Mouse (Mus musculus) left cerebral cortex, adult 2 months (tissue): ENCODE data around the gene Wnt5a. TPM values are rescaled to one million over a fixed set of nuclear protein-coding genes. Genes with fewer than 3 reads are reported as not detected.

Experiments used
- DNase-seq, 2 experiments: peaks; one replicate each; pipeline ENCODE4 v3.0.0; 2021 to 2022; ENCODE audit warnings: low spot score in 2 of 2, mixed read lengths in 1 of 2; ENCODE audit errors: extremely low spot score in 1 of 2
- H3K27ac ChIP-seq: fragments of 200-600 bp; 2 replicates; pipeline ENCODE4 v1.8.1; 2022
- H3K4me3 ChIP-seq: fragments of 200-600 bp; 2 replicates; pipeline ENCODE4 v1.8.1; 2022
- CTCF ChIP-seq: fragments of 200-600 bp; IDR thresholded peaks from 2 replicates; pipeline ENCODE4 v1.8.1; 2022; ENCODE audit warnings: antibody characterized with exemption, mild to moderate bottlenecking, moderate library complexity
- intact Hi-C: fragments of 180-260 bp; cut with DNase I; formaldehyde crosslinking; loops from one replicate; pipeline ENCODE4 v1.15.1; 2025
- total RNA-seq, 2 experiments: library from RNA; stranded (reverse); gene quantifications; 2 replicates each; pipeline ENCODE4 v1.2.3; 2021

The Wnt5a gene
- total RNA-seq, 2 experiments from 2014 or later = 9.6 to 10.1 TPM

- peak; percentile 35 for TF ChIP-seq CTCF
- Histone ChIP-seq H3K27ac (no peak overlapping the region), H3K4me3 (peak overlapping the region; percentile 41)
- DNase-seq = peak in 1 of 2 experiments; percentile 29
- intact Hi-C loops = loop anchor here (5.0 kb wide), 1 partner anchor 577 kb away; no protein-coding TSS in a partner anchor
Observed at GRCm38 (mm10) chr14:28510341-28511028, 5.9 kb downstream of the Wnt5a start.

- no peak for TF ChIP-seq CTCF
- Histone ChIP-seq H3K27ac (no peak overlapping the region), H3K4me3 (peak overlapping the region; percentile 41)
- intact Hi-C loops = loop anchor here (5.0 kb wide), 1 partner anchor 576 kb away; no protein-coding TSS in a partner anchor
- DNase-seq = no peak
Observed at GRCm38 (mm10) chr14:28511029-28511651, 6.6 kb downstream of the Wnt5a start.

DNA sequence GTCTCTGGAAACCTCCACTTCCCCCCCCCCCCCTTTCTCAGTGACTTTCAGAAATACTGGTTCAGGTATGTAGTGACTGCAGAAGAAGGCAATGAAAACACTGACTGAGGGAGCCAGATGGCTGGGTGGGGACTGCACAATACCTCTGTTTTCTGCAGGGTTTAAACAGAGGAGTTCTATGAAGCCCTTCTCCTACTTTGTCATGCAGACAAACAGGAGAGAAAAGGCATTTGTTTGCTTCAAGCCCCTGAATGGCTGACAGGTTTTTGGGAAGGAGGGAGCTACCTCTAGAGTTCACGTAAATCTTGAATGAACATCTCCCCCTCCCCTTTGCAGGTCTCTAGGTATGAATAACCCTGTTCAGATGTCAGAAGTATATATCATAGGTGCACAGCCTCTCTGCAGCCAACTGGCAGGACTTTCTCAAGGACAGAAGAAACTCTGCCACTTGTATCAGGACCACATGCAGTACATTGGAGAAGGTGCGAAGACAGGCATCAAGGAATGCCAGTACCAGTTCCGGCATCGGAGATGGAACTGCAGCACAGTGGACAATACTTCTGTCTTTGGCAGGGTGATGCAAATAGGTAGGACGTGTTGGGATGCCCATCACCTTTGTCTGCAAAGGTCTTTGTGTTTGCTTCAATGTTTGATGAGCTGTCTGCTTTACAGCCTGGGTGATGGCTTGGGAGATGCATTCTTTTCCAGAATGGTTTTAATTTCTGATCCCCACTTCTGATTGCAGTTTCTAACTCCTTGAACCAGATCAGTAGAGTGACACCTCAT lies 8.4 kb downstream of the Wnt5a start:
- no peak for TF ChIP-seq CTCF
- Histone ChIP-seq H3K27ac (no peak overlapping the region), H3K4me3 (no peak overlapping the region)
- no peak for DNase-seq
- intact Hi-C loops = loop anchor here (5.0 kb wide), 1 partner anchor 574 kb away; no protein-coding TSS in a partner anchor

DNA sequence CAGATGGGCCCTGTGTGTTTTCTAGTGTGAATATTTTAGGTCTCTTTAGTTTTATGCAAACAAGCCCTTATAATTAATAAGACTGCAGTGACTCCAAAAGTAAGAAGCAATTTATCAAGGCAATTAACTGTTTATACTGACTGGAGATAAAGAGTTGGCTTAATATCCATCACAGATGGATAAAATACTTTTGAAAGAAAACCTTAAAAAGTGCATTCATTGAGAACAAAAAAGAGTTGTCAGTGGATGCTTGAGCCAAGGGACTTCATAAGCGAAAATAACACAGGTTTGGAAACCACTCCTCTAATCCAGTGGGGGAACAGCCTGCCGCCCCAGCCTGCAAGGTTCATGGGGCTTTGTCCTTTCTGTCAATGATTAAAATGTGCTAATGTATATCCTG lies 9.6 kb downstream of the Wnt5a start:
- H3K4me3 ChIP-seq = no peak overlapping the region
- no peak overlapping the region for H3K27ac ChIP-seq
- intact Hi-C loops = loop anchor here (5.0 kb wide), 1 partner anchor 573 kb away; no protein-coding TSS in a partner anchor
- DNase-seq = no peak
- no peak for TF ChIP-seq CTCF

DNA sequence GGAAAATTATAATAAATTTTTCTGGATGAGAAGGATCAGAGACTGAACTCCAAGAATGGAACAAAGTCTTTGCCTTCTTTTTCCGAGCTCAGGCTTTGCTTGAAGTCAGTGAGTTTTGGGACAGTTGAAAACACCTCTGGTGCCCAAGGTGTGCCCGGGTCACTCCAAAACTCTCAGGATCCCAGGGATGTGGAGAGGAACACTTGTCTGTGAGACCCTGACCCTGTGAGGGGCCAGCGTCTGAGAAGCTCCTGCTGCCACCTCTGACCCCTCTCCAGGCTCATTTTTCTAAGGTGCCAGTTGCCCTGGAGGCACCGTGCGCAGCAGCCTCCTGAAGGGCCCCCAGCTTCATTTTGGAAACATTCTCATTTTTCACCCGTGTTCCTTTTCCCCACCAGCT lies 10.8 kb downstream of the Wnt5a start:
- H3K27ac ChIP-seq = no peak overlapping the region
- intact Hi-C loops = no loop called here
- DNase-seq = no peak
- H3K4me3 ChIP-seq = no peak overlapping the region
- no peak for TF ChIP-seq CTCF

- intact Hi-C loops = no loop called here
Observed at GRCm38 (mm10) chr14:28517631-28518560, 13.3 kb downstream of the Wnt5a start.

GRCm38 (mm10) chr14:28521106-28521505 lies 16.6 kb downstream of the Wnt5a start:
- intact Hi-C loops = no loop called here
- no peak for TF ChIP-seq CTCF
- DNase-seq = no peak
- no peak overlapping the region for H3K27ac ChIP-seq
- no peak overlapping the region for H3K4me3 ChIP-seq

More at GRCm38 (mm10) chr14:28517631-28518560, 13.3 kb downstream of the Wnt5a start:
- no peak for TF ChIP-seq CTCF
- Histone ChIP-seq H3K4me3 (no peak overlapping the region), H3K27ac (no peak overlapping the region)
- no peak for DNase-seq

GRCm38 (mm10) chr14:28522611-28523010 lies 18.1 kb downstream of the Wnt5a start:
- Histone ChIP-seq H3K4me3 (no peak overlapping the region), H3K27ac (no peak overlapping the region)
- intact Hi-C loops = no loop called here
- TF ChIP-seq CTCF = no peak
- DNase-seq = no peak

DNA sequence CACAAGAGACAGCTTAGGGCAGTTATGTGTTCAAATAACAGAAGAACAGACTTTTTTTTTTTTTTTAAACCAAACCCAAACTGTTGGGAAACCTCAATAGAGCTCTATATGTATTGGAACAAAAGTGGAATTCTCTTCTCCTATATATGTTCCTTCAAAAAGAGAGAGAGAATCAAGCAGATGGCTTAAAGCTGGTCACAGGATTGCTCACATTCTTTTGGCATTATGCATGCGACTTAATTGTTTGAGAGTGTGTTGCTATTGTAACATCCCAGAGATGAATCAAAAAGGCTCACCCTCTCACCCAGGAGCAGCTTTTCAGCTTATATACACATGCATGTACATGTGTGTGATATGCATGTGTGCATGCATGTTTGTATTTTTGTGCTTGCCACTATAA lies 21.0 kb downstream of the Wnt5a start:
- intact Hi-C loops = no loop called here
- Histone ChIP-seq H3K4me3 (no peak overlapping the region), H3K27ac (no peak overlapping the region)
- TF ChIP-seq CTCF = no peak
- no peak for DNase-seq

DNA sequence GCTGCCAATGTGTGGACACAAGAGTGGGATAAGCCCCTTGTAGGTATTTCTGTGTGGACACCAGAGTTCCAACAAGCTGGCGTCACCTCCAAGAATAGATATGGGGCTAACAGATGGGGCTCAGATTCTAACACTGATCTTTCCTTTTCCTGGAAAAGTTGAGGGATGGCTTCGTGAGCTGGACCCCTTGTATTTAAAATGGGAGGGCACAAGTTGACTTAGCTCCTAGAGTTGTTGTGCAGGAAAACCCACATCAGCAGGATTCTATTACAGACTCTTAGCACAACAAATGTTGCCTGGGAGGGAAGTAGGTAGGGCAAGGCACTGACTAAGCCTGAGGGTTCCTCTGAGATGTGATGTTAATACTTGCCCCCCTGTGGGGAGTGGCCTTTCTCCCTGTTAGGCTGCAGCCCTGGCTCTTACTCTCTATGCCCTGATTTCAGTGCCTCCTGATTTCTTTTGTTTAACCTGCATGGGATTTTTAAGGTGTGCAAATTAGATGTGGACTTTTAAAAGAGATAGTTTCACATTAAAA lies 23.7 kb downstream of the Wnt5a start:
- no peak for DNase-seq
- TF ChIP-seq CTCF = no peak
- Histone ChIP-seq H3K27ac (no peak overlapping the region), H3K4me3 (no peak overlapping the region)
- intact Hi-C loops = no loop called here

- DNase-seq = no peak
- intact Hi-C loops = no loop called here
- TF ChIP-seq CTCF = no peak
- no peak overlapping the region for H3K27ac ChIP-seq
- no peak overlapping the region for H3K4me3 ChIP-seq
Observed at GRCm38 (mm10) chr14:28531531-28531930, 27.0 kb downstream of the Wnt5a start.
